Mouse (Mus musculus): ENCODE results near the gene Tfpt. TPM values are rescaled to one million over a fixed set of nuclear protein-coding genes. Genes with fewer than 3 reads are reported as not detected.
"Not testable (repeated sequence)": the region's sequence is repeated elsewhere in the genome, so short reads cannot be mapped to it uniquely, and the experiment has no call there.

Gene Tfpt
- total RNA-seq, 4 experiments from 2014 or later = 23.1 to 31.3 (median 24.9) TPM

- no peak for DNase-seq
Measured at GRCm38 (mm10) chr7:3571847-3572246, 57.9 kb downstream of the Tfpt start.

- not testable (repeated sequence) for DNase-seq
Measured at GRCm38 (mm10) chr7:3570580-3570979, 59.1 kb downstream of the Tfpt start.

Small RNAs within 50 kb of the gene (microRNA-seq; reads per million reads assigned to microRNA genes)
- gene Gm25100 (0 reads per million in 2 experiments), gene Mir3572 (1.5 to 3.3 reads per million in 2 experiments)

Other genes with a start within 250 kb of the Tfpt start
- 10 to 100 TPM in 2 of 4 experiments, 1 to 10 TPM in 2; 4.4 to 12.2 (median 7.4) TPM for gene Cacng8, start 239.2 kb downstream of the Tfpt start, total RNA-seq (2022)
- gene Cacng6, start 205.7 kb downstream of the Tfpt start, total RNA-seq (2022) = under 1 TPM in 2 of 4 experiments, not detected in 2; 0.34 to 0.78 TPM
- under 1 TPM in 3 of 4 experiments, not detected in 1; 0.24 to 0.90 (median 0.66) TPM for gene Tarm1, start 127.3 kb downstream of the Tfpt start, total RNA-seq (2022)
- gene Oscar, start 13.8 kb downstream of the Tfpt start, total RNA-seq (2022) = under 1 TPM in 2 of 4 experiments, not detected in 2; 0.17 to 0.21 TPM
- gene Ndufa3, start 12.6 kb downstream of the Tfpt start, total RNA-seq (2022) = 100 to 1,000 TPM; 561 to 701 (median 624) TPM
- gene Prpf31, start 56 bp upstream of the Tfpt start, total RNA-seq (2022) = 10 to 100 TPM; 38.9 to 57.0 (median 49.1) TPM
- gene Cnot3, start 15.3 kb upstream of the Tfpt start, total RNA-seq (2022) = 10 to 100 TPM; 48.3 to 83.2 (median 60.9) TPM
- gene Leng1, start 35.9 kb upstream of the Tfpt start, total RNA-seq (2022) = 10 to 100 TPM in 3 of 4 experiments, 1 to 10 TPM in 1; 9.6 to 14.1 (median 11.2) TPM
- gene Tmc4, start 47.6 kb upstream of the Tfpt start, total RNA-seq (2022) = 10 to 100 TPM in 3 of 4 experiments, 1 to 10 TPM in 1; 7.8 to 17.7 (median 15.2) TPM
- gene Tsen34, start 62.9 kb upstream of the Tfpt start, total RNA-seq (2022) = 100 to 1,000 TPM; 114 to 130 (median 122) TPM
- gene Mboat7, start 63.6 kb upstream of the Tfpt start, total RNA-seq (2022) = 10 to 100 TPM; 64.4 to 81.8 (median 71.1) TPM
- 100 to 1,000 TPM; 852 to 952 (median 882) TPM for gene Rps9, start 74.1 kb upstream of the Tfpt start, total RNA-seq (2022)
- gene Pirb, start 90.5 kb upstream of the Tfpt start, total RNA-seq (2022) = 1 to 10 TPM; 2.9 to 6.3 (median 5.0) TPM
- gene Gm15448, start 195.8 kb upstream of the Tfpt start, total RNA-seq (2022) = 1 to 10 TPM in 1 of 4 experiments, under 1 TPM in 3; 0.49 to 1.5 (median 0.60) TPM
- under 1 TPM; 0.41 to 0.94 (median 0.54) TPM for gene Pira2, start 215.1 kb upstream of the Tfpt start, total RNA-seq (2022)